In the genomic region with DNA sequence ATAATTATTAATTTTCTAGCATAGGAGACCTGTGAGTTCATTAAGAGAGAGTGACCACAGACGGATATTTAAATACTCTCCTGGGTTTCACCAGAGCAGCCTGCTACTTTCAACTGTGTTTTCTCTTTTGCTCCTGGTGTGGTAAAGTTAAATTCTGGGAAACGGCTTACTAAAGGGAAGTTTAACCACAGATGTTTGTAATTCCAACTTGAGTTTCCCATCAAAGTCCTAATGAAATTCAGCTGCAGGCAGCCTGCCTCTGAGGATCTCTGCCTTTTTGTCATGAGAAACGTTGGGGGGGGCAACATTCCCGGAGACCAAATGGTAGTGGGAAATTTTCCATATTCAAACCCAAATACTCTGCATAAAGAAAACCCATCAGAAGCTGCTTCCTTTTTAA, we compare ENCODE assay signal across 17 mouse cellular contexts. TPM values are rescaled to one million over a fixed set of nuclear protein-coding genes. Genes with fewer than 3 reads are reported as not detected.
A peak's percentile ranks its signal among the peaks of the same experiment; 100 is the strongest.
DNase-seq lines count a peak whose midpoint lies in the region; ATAC-seq and TF ChIP-seq lines count a peak whose summit lies in the region.
"Had no signal": no experiment of that assay in that cellular context is flagged by ENCODE, and none has a peak within 500 bp of the region (broad histone marks: within the 10 kb centered on the region; RNA-seq: fewer than 3 reads in every experiment).

No protein-coding gene starts in this region.

- peak overlapping the region; percentile 57 for H3K27ac ChIP-seq in intestine, embryonic 14.5 days (ENCODE audit: low read depth)
- no peak overlapping the region for H3K27ac ChIP-seq in intestine, postnatal 0 days (ENCODE audit: low read depth, low read length)
- peak overlapping the region; percentile 34; the same call in 1 of the 2 replicates for H3K27ac ChIP-seq in brown adipose tissue, adult 24 weeks (replicated peaks; ENCODE audit: low read depth, low read length)
- H3K27ac ChIP-seq: forebrain, embryonic 12.5 days; neural tube, embryonic 13.5 days had no signal

- H3K4me1 ChIP-seq in intestine, embryonic 14.5 days (replicated peaks; ENCODE audit: control insufficient read depth, insufficient read depth, low read length): peaks cover 10% of the 10 kb centered on the region
- no peaks in the 10 kb centered on the region for H3K4me1 ChIP-seq in intestine, postnatal 0 days (replicated peaks; ENCODE audit: control insufficient read depth, insufficient read depth, low read length)
- peaks cover 24% of the 10 kb centered on the region; the same call in 1 of the 2 replicates for H3K4me1 ChIP-seq in brown adipose tissue, adult 24 weeks (ENCODE audit: control insufficient read depth, insufficient read depth, insufficient read length, low read length)
- H3K4me1 ChIP-seq: forebrain, embryonic 12.5 days; neural tube, embryonic 13.5 days had no signal

- 43% methylated on average over 4 of the region's 4 CpGs for WGBS in intestine, embryonic 14.5 days
- 55% methylated on average over 4 of the region's 4 CpGs for WGBS in intestine, postnatal 0 days

- H3K4me3 ChIP-seq in intestine, embryonic 14.5 days (ENCODE audit: low read depth, low read length): no peak overlapping the region
- H3K4me3 ChIP-seq in intestine, postnatal 0 days (ENCODE audit: low read depth, low read length): no peak overlapping the region
- H3K4me3 ChIP-seq in brown adipose tissue, adult 24 weeks (ENCODE audit: insufficient read depth, low read depth, low read length): no peak overlapping the region
- H3K4me3 ChIP-seq: forebrain, embryonic 12.5 days; neural tube, embryonic 13.5 days had no signal

- no peaks in the 10 kb centered on the region; the same call in 1 of the 2 replicates for H3K36me3 ChIP-seq in intestine, embryonic 14.5 days (ENCODE audit: control insufficient read depth, insufficient read depth, low read length)
- H3K36me3 ChIP-seq in intestine, postnatal 0 days (ENCODE audit: control insufficient read depth, insufficient read depth): no peaks in the 10 kb centered on the region
- H3K36me3 ChIP-seq: forebrain, embryonic 12.5 days; neural tube, embryonic 13.5 days had no signal

- DNase-seq in intestine, embryonic 14.5 days (ENCODE audit: low spot score): no peak
- DNase-seq in NIH3T3 (ENCODE audit: low read depth): peak; percentile 76
- peak; percentile 78 for DNase-seq in forelimb bud, embryonic 11.5 days (ENCODE audit: low read depth, low spot score)
- no peak for DNase-seq in yolk sac, embryonic 10.5 days (ENCODE audit: low spot score)
- DNase-seq: adrenal gland, postnatal 10 days; cerebellum, postnatal 25 days; heart, postnatal 10 days; kidney, adult 11 months; layer of hippocampus, adult 9-11 months; right cerebral cortex, adult 18-20 months had no signal

- no peak for TF ChIP-seq CTCF in intestine, postnatal 0 days (IDR thresholded peaks at IDR 0.05; ENCODE audit: low read depth)

- no peak overlapping the region for H3K4me2 ChIP-seq in intestine, embryonic 14.5 days (ENCODE audit: low read length)
- no peak overlapping the region for H3K4me2 ChIP-seq in intestine, postnatal 0 days (replicated peaks; ENCODE audit: low read depth)
- H3K4me2 ChIP-seq: forebrain, embryonic 12.5 days; liver, embryonic 11.5 days; neural tube, embryonic 13.5 days had no signal

- no peak for ATAC-seq in intestine, embryonic 14.5 days (replicated peaks; ENCODE audit: low FRiP score, low TSS enrichment, low read depth)
- no peak for ATAC-seq in intestine, postnatal 0 days
- no peak for ATAC-seq in erythroblast, adult 5-6 weeks (replicated peaks; ENCODE audit: low FRiP score, poor library complexity, severe bottlenecking)
- no peak for ATAC-seq in CD4-positive, CD25-positive, alpha-beta regulatory T cell, adult 4 months

- H3K27me3 ChIP-seq in intestine, embryonic 14.5 days (replicated peaks; ENCODE audit: control insufficient read depth, insufficient read depth, low read length): no peaks in the 10 kb centered on the region
- H3K27me3 ChIP-seq in intestine, postnatal 0 days (replicated peaks; ENCODE audit: control insufficient read depth, insufficient read depth, low read length): no peaks in the 10 kb centered on the region
- H3K27me3 ChIP-seq: forebrain, embryonic 12.5 days; neural tube, embryonic 13.5 days had no signal

- no peaks in the 10 kb centered on the region for H3K9me3 ChIP-seq in intestine, embryonic 14.5 days (ENCODE audit: control insufficient read depth, low read length)
- H3K9me3 ChIP-seq in intestine, postnatal 0 days (ENCODE audit: control insufficient read depth): no peaks in the 10 kb centered on the region
- H3K9me3 ChIP-seq: forebrain, embryonic 12.5 days; neural tube, embryonic 13.5 days had no signal

- H3K9ac ChIP-seq in intestine, embryonic 14.5 days (ENCODE audit: low read length): no peak overlapping the region
- no peak overlapping the region for H3K9ac ChIP-seq in intestine, postnatal 0 days (ENCODE audit: low read depth, low read length)
- H3K9ac ChIP-seq: forebrain, embryonic 12.5 days; neural tube, embryonic 13.5 days had no signal

RNA-seq across cellular contexts. Expression of a gene that starts 7.7 kb away (rescaled TPM):
- polyA plus RNA-seq in intestine, embryonic 14.5 days (2014; fragmentation: Nextera tagmentation; extraction: Ambion mirVana): 69.6 and 70.2 TPM in 2 replicates
- 27.2 and 28.3 TPM in 2 replicates for polyA plus RNA-seq in intestine, postnatal 0 days (2015; fragmentation: Nextera tagmentation; extraction: Ambion mirVana)
- 35.4 and 58.9 TPM in 2 replicates for polyA plus RNA-seq in brown adipose tissue, adult 24 weeks (2012; ENCODE audit: insufficient read depth, insufficient read length, missing spikeins)
- not detected in 2 replicates for total RNA-seq in erythroblast, adult 5-6 weeks (2015; ENCODE audit: low replicate concordance)
- 0.60 TPM in 1 of 2 replicates, not detected in the other for total RNA-seq in erythroblast, adult 5-6 weeks (2017; ENCODE audit: low replicate concordance)
- under 1 TPM in 1 of 2 experiments, not detected in 1; 0.16 TPM for polyA plus RNA-seq in CD4-positive, CD25-positive, alpha-beta regulatory T cell, adult 4 months (2017; shearing (Covaris generic))

Comparison
In these comparisons a context has a peak if more than half of its experiments do, and no peak if none do; other contexts are left out.
1. DNase-seq: peak in NIH3T3 (single experiment) and forelimb bud, embryonic 11.5 days (single experiment); none in intestine, embryonic 14.5 days (single experiment) and yolk sac, embryonic 10.5 days (single experiment).
2. RNA of a gene that starts 7.7 kb away (polyA plus RNA-seq): 69.6 to 70.2 TPM in intestine, embryonic 14.5 days, 35.4 to 58.9 TPM in brown adipose tissue, adult 24 weeks and 27.2 to 28.3 TPM in intestine, postnatal 0 days; 0.16 TPM in CD4-positive, CD25-positive, alpha-beta regulatory T cell, adult 4 months; every median in the first group is over 10 times any median in the second.